Mouse (Mus musculus): Measurements from ENCODE around the gene Abca8a. TPM values are rescaled to one million over a fixed set of nuclear protein-coding genes. Genes with fewer than 3 reads are reported as not detected.

The Abca8a gene
- total RNA-seq (2023) = not detected

DNA sequence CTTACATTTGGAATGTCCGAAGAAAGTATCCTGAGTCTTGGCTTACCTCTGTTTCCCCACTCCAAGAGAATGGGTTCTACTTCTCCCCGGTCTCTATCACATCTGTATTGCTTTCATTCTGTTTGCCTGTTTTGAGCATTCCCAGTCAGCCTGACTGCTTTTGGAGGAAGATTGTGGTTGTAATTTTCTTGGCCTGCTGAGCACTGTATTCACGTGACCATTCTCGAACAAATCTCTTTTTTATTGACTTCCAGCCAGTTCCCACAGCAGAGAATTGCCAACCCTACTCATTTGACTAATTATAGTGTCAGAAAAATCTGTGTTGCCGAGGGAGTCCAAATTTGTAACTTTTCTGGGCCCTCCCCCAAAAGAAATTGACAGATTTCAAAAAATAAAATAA, at the start of gene Abca8a:
Abca8a (minus strand) TSS at position 121 of the 400 bp plus-strand sequence.

DNA sequence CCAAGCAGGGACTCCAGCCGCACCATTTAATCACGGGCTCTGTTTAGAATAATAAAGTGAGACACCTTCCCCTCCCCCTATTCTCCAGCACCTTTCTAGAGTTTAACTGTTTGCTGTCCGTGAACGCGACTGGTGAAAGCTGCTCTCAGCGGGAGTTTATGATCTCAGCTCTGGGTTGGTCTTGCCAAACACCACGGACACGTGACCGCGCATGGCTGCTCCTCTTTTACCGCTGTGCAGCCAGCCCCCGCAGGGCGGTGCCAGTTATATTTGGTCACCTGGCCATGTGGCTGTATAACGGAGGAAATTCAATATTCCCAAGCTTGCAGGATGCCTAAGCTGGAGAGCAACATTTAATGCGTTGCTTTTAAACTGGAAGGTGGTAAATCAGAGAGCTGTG, 100.2 kb downstream of the Abca8a start, which contains the start of gene Abca8b:
Abca8b (minus strand) TSS at position 222 of the 400 bp plus-strand sequence.

Other genes with a start within 250 kb of the Abca8a start
- under 1 TPM in 1 of 2 experiments, not detected in 1; 0.12 TPM for gene Abca8b, start 100.1 kb downstream of the Abca8a start, total RNA-seq (2023)
- under 1 TPM in 1 of 2 experiments, not detected in 1; 0.29 TPM for gene Abca9, start 72.2 kb upstream of the Abca8a start, total RNA-seq (2023)
- 1 to 10 TPM; 6.6 to 6.7 TPM for gene Abca6, start 155.8 kb upstream of the Abca8a start, total RNA-seq (2023)
- 1 to 10 TPM; 1.8 to 2.9 TPM for gene Abca5, start 241.7 kb upstream of the Abca8a start, total RNA-seq (2023)

Measured in T-cell, adult 66 days (primary cell).